Mouse (Mus musculus): Measurements from ENCODE around the gene Stra6l.

Gene Stra6l

GRCm38 (mm10) chr4:45846263-45846662, 2.2 kb upstream of the Stra6l start:
- no peak for DNase-seq

- no peak for DNase-seq
Observed at GRCm38 (mm10) chr4:45848825-45849156, 327 bp downstream of the Stra6l start.

- no peak for DNase-seq
Observed at GRCm38 (mm10) chr4:45849419-45849818, 955 bp downstream of the Stra6l start.

GRCm38 (mm10) chr4:45851640-45852051, 3.2 kb downstream of the Stra6l start:
- DNase-seq: peak; percentile 41

- no peak for DNase-seq
Observed at GRCm38 (mm10) chr4:45853496-45854246, 5.2 kb downstream of the Stra6l start.

GRCm38 (mm10) chr4:45855803-45856424, 7.5 kb downstream of the Stra6l start:
- DNase-seq: peak; percentile 82

- no peak for DNase-seq
Observed at GRCm38 (mm10) chr4:45861160-45861559, 12.7 kb downstream of the Stra6l start.

GRCm38 (mm10) chr4:45867416-45867815, 19.0 kb downstream of the Stra6l start:
- no peak for DNase-seq

GRCm38 (mm10) chr4:45869021-45869815, 20.8 kb downstream of the Stra6l start:
- no peak for DNase-seq

- DNase-seq: no peak
Observed at GRCm38 (mm10) chr4:45872147-45872546, 23.7 kb downstream of the Stra6l start.

- DNase-seq: peak; percentile 73
Observed at GRCm38 (mm10) chr4:45878929-45879328, 30.5 kb downstream of the Stra6l start.

- DNase-seq: no peak
Observed at GRCm38 (mm10) chr4:45882521-45882920, 34.1 kb downstream of the Stra6l start.

GRCm38 (mm10) chr4:45883250-45883649, 34.8 kb downstream of the Stra6l start:
- DNase-seq: no peak

- no peak for DNase-seq
Observed at GRCm38 (mm10) chr4:45889487-45889886, 41.0 kb downstream of the Stra6l start.

GRCm38 (mm10) chr4:45890066-45890761, 41.8 kb downstream of the Stra6l start, which contains the start of gene Ccdc180:
Ccdc180 (plus strand) TSS chr4:45890303.
- DNase-seq: peak; percentile 86

- peak; percentile 17 for DNase-seq
Observed at GRCm38 (mm10) chr4:45896425-45897081, 48.1 kb downstream of the Stra6l start.

GRCm38 (mm10) chr4:45898413-45898812, 49.9 kb downstream of the Stra6l start:
- DNase-seq: no peak

GRCm38 (mm10) chr4:45909256-45909655, 60.8 kb downstream of the Stra6l start:
- DNase-seq: no peak

GRCm38 (mm10) chr4:45909924-45910323, 61.5 kb downstream of the Stra6l start:
- DNase-seq: no peak

- no peak for DNase-seq
Observed at GRCm38 (mm10) chr4:45911256-45911655, 62.8 kb downstream of the Stra6l start.

- DNase-seq: no peak
Observed at GRCm38 (mm10) chr4:45911876-45912275, 63.4 kb downstream of the Stra6l start.

GRCm38 (mm10) chr4:45917091-45917490, 68.6 kb downstream of the Stra6l start:
- no peak for DNase-seq
